Mouse (Mus musculus) spleen, postnatal 14 days (tissue): ENCODE data around the gene Scnn1a.

Experiments
- DNase-seq, 2 experiments: peaks; one replicate each; pipeline ENCODE4 v3.0.0; 2021 to 2022; ENCODE audit warnings: low spot score in 2 of 2

Scnn1a gene

DNA sequence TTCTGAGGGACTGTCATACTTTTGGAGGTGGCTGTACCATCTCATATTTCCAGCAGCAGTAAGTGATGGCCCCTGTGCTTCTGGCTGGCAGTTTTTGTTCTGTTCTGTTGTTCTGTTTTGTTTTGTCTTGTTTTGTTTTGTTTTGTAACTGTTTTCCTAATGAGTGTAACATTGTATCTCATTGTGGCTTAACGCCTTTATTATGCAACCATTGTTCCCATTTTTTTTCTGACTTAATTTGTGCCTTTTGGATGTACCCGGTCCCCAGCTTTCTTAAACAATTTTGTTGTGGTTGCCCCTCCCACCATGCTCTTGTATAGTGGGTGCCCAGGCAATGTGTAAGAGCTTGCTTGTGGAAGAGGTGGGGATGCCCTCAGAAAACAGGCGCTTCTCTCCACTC lies 21.7 kb downstream of the Scnn1a start:
- no peak for DNase-seq

DNA sequence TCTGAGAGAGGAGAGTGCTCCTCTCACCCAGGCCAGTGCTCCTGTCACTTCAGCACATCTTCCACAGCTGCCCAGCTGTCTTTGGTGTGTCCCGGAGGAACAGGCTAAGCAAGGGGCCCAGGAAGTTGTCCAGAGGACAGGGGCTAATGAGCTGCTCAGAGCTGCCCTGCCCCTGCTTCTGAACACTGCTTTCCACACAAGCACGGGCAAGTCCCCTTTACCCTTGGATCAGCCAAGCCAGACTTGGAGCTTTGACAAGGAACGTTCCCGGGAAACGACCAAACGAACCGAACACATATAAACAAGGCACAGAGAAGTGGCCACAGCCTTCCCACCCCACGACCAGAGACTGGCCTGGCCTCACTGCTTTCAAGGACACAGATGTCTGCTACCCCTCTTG lies 23.6 kb downstream of the Scnn1a start:
- DNase-seq, result no peak

DNA sequence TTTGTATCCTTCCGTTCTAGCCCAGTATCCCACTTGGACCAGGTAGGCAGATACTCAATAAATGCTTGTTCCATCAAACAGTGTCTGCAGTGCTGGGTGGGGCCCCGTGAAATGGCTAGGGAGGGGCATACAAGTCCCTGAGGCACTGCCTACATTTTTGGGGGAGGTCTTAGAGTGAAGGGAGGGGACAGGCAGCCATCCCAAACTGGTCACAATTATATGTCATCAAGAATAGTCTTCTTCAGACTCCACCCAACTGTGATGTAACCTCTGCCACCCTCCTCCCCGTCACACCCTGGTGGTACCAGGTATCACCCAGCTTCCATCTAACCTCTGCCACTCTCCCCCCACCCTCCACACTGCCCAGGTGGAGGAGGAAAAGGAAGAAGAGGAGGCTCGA lies 24.4 kb downstream of the Scnn1a start:
- no peak for DNase-seq

DNA sequence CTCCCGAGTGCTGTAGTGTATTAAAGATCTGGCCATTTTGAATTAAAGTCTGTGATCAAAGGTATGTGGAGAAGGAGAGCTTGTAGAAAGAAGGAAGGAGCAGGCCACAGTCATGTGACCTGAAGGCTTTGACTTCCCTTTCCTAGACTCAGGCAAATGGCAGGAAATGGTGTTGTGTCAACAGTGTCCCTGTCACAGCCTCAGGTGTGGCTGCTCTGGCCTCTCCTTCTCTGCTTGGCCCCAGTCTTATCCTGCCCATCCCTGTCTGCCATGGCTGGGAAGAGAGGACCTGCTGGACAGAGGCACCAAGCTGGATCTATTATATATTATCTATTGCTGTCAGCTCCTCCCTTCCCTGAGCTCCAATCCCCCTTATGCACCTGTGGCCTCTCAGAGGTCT lies 25.2 kb downstream of the Scnn1a start:
- DNase-seq, result no peak

DNA sequence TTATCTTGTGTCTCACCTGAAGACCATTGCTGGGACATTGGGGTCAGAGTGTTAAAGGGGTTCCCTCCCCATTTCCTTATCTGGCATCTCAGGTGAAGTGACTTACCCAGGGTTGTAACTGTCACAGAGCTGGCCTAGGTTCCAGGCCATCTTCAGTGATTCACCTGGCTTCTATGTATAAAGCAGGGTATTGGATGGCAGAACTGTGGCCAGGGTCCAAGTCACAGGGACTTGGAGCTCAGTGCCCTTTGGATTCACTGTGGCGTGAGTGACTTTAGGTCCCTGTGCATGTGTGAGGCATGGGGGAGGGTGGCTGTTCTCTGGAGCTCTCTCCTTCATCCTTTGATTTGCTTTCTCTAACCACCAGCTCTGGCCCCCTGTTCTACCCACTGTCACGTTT lies 25.6 kb downstream of the Scnn1a start:
- no peak for DNase-seq

DNA sequence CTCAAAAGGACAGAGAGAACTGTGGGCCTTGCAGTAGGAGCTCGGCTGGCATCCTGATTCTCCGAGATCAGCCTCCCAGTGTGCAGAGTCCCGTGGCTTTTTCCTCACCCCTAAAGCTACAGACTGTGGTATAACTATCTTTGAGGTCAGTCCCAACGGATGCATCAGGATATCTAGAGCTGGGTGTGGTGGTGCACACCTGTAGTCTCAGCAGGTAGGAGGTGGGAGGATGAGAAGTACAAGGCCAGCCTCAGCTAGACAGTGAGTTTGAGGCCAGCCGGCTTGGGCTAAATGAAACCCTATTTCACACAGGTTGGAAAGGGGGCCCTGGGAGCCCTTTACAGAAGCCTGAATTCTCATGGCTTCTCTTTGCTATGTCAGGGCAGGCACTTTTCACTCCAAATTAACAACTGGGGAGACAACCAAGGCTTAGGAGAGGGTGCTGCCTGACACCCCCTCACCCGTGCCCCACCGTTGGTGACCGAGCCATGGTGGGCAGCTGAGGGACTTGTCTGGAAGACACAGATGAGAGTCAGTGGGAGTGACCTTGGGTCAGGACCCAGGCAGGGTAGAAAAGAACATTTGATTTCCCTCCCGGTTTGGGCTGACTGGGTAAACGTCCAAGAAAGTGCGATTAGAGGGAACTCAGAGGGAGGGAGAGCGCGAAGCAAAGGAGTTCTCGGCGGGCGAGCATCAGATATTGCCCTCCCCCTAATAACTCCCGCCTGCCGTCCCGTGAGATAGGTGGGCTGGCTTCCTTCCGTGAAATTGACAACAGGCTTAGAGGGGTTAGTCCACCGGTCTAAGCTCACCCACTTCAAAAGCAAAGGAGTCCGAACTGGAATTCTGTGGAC lies 28.5 kb downstream of the Scnn1a start, which contains the start of gene Tnfrsf1a:
TSS of gene Tnfrsf1a (plus strand) at position 642 of the 854 bp plus-strand sequence.
- no peak for DNase-seq

DNA sequence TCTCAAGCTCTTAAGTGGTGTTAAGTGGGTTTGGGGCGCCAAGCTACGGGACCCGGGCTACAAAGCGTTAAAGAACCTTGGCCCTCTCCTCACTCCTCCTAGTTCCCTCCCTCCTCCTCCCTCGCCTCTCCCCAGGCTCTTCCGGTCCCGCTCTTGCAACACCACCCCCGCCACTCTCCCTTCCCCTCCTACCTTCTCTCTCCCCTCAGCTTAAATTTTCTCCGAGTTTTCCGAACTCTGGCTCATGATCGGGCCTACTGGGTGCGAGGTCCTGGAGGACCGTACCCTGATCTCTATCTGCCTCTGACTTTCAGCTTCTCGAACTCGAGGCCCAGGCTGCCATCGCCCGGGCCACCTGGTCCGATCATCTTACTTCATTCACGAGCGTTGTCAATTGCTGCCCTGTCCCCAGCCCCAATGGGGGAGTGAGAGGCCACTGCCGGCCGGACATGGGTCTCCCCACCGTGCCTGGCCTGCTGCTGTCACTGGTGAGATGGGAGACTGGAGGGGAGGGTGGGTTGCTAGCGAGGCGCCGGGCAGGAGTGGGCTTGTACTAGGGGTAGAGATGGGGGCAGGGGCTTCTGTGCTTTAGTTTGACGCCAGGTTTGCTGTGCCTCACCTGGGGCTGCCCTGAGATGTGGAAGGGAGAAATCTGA lies 29.2 kb downstream of the Scnn1a start:
- DNase-seq, result no peak

DNA sequence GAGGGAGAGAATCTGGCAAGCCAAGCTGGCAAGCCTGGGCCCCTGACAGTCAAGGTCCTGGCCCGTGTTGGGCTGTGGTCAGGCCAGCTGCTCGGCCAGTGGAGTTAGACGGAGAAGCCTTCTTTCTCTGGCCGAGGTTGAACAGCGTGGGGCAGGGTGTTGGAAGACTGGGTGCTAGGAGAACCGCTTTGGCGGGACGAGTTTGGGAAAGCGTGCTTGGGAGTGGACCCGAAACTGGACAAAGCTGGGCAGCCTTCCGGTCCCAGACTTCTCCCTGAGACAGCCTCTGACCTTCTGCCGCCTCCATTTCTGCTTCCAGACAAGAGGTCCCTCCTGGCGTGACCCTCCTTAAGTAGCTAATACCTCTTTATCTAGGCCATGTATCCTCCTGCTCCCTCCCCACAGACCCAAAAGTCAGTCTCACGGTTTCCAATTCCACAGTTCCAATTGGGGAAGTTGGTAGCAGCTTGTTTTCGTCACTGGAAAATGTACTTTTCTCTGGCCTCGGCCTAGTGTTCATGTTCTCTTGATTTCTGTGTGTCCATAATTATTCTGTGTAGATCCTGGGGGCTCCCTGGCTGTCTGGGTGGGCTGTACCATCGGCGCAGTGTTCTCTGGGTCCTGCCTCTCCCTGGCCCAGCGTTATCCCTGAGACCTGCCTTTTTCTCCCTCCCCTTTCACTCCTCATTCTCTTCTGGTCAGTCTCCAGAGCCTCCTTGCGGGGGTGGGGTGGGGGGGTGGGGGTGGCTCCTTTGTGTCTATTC lies 30.0 kb downstream of the Scnn1a start:
- DNase-seq, result no peak

DNA sequence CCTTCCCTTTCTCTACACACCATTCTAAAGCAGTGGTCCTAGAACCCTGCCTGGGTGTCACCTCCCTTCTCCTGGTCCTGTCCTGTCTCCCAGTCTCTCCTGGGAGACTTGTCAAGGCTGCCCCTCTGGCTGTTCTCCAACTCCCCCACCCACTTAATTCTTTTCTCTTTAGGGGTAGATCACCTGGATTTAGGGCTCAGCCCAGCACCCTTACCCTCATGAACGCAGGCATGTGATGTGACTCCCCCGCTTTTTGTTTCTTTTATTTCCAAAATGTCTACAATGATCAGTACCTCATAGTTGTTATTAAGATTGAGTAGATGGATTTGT lies 30.5 kb downstream of the Scnn1a start:
- DNase-seq, result no peak

DNA sequence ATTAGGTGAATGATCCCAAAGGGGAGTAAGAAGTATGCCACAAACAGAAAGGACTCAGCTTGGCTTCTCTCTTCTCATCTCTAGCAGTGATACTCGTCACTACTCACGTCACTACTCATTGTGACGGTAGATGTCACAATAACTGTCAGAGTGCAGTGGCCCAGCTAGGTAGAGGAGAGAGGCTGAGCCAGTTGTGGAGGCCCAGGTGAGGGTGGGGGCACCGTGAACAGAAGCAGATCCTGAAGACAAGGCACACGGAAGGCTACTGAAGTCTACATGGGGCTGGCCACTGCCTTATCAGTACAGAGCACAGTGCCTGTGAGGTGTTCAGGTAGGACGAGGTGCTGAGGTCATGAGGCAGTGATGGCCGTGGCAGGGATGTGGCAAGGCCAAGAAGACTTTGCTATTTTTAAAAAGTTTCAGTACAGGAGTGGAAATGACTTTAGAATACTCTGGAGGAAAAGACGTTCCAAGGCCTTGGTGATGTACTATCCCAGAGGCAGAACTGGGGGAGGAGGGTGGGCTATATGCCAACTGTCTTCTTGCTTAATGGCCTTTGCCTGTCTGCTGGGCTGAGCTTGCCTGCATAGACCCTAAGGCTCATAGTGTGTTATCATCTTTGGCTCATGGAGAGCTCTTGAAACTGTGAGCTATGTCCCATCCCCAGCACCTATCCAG lies 31.0 kb downstream of the Scnn1a start:
- no peak for DNase-seq

DNA sequence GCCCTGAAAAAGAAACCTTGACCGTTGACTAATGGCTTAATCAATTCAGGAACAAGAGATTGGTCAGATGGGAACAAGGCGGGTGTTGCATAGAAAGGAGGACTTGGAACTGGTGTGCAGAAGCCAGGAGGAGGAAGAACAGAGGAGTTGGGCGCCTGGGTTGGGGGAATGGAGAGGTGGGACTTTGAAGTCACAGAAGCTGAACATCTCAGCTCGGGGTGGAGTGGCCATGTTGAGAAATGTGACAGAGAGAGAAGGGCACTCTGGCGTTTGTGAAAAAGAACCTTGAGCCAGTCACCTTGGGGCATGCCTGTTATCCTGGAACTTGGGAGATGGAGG lies 31.6 kb downstream of the Scnn1a start:
- DNase-seq, result no peak

DNA sequence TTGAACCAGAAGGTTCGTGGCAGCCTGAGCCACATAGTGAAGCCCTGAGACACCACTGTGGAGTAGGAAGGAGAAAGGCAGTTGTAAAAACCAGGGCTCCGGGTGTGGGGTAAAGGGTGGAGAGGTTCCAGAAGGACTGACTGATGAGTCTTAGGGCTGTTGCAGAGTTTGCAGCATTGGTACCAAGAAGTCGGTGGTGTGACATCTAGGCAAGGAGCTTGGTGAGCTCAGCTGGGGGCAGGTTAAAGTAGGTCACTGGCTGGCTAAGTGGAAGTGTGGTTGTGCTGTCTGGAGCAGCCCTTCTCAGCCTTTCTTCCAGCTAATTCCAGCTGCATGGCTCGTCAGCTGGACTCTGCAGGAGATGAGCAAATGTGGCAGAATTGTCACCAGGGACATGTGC lies 32.4 kb downstream of the Scnn1a start:
- no peak for DNase-seq

DNA sequence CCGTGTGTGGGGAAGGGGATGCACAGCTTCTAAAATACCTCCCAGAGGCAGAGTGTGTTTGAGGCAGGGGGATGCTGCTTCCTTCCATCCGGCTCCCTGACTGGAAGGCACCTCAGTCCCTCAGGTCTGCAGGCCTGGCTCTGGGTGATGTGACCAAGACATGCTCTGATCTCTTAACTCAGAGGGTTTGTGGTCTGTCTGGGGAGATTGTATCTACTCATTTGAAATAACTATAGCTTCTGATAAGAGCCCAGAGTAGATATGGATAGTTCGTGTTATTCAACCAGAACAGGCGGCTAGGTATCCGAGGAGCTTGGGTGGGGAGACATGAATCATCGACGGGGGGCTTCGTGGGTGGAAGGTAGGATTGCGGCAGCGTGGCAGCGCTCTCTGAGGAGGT lies 32.8 kb downstream of the Scnn1a start:
- no peak for DNase-seq

DNA sequence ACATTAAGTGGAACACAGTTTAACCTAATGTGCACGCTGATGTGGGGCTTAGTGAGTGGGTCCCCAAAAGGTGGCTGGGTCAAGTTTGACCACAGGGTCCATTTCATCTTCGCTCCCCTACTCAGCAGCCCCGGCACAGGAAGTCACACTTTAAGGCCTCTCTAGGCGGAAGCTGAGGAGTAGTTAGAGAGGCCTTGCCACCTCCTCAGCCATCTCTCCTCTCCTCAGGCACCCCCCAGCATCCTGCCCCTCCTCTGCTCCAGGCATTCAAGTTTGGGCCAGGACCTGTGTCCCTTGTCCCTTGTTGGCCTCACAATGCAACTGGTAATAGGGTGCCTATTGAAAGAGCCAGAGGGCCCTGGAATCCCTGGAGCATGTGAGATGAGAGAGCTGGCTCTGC lies 33.2 kb downstream of the Scnn1a start:
- no peak for DNase-seq

DNA sequence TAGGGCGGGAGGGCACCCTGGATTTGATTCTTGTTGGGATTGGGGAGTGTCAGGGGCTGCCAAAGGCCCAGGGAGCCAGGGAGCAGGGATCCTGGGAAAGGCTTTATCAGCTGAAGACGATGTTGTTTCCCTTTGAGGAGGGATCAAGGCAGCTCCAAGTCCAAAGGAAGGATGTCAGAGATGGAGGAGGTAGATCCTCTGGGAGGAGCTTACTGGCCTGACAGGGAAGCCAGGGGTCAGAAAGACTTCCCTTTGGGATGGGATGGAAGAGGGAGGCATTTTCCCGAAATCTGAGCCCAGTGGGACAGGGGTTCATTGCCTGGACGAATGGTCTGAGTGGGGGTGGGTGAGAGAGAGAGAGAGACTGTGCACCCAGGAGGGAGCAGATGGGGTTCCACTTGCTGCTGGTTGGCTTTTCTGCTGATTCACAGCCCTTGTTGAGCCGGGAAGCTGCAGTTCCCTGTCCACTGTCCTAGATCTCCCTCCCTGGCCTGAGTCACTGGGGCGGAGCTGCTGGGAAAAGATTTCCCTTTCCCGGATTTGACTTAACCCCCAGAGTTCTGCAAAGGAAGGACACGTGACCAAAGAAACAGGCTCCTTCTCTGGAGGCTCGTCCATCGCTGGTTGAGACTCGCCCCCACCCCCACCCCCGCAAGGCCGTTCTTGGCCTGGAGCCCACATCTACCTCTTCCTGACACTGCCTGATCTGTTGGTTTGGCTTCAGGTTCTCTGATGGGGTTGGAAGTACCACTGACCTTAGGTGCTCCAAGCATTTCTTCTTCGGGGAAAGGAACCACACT lies 34.1 kb downstream of the Scnn1a start:
- no peak for DNase-seq

DNA sequence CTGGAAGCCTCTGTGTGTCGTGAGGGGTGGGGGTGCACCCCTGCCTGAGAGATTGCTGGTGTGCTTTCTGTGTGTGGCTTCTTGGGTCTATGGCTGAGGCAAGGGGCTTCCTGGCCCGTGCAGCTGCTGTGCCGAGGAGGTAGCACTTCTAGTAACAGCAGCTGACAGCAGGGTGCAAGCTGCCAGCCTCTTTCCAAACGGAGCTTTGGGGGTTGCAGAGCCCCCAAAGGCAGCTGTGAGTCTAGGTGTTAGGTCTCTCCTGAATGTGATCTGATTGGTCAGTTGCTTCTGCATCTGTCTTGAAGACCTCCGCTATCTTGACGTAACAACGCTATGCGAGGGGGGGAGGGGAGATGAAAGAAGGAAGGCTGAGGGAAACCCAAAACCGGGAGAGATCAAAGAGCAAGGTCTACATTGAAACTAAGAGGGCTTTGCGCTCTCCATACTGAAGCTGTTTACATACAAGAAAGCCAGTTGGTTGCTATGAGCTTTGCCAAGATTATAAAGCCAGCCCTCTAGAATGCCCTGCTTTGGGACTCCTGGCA lies 34.8 kb downstream of the Scnn1a start:
- no peak for DNase-seq

DNA sequence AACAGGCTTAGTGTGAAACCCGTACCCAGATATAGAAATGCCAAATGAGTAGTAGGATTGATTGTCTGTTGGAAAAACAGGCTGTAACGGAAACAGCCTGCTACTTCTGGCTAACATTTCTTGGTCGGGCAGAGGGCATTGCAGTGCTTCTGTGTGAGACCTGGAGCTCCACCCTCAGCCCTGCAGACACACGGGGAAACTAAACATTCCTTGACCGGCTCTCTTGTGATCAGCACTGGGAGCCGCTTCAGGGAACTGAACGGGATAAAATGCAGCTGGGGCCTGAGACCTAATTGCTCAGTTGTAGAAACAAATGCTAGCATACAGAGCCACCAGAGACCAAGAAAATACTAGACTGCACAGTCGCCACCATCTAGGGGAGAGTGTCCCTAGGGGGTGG lies 35.8 kb downstream of the Scnn1a start:
- DNase-seq, result no peak

DNA sequence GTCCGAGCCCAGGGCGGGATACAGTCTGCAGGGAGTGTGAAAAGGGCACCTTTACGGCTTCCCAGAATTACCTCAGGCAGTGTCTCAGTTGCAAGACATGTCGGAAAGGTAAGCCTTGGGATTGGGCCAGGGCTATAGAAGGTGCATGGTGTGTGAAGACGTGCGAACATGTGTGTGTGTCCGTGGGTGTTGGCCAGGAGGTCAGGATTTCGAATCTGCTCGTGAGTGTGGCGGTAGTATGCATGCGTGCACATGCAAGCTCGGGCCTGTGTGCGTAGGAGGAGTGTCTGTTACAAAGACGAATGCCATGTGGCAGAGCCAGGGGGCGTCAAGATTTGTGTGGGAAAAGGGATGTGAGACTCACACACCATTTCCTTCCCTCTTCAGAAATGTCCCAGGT lies 36.9 kb downstream of the Scnn1a start:
- no peak for DNase-seq

DNA sequence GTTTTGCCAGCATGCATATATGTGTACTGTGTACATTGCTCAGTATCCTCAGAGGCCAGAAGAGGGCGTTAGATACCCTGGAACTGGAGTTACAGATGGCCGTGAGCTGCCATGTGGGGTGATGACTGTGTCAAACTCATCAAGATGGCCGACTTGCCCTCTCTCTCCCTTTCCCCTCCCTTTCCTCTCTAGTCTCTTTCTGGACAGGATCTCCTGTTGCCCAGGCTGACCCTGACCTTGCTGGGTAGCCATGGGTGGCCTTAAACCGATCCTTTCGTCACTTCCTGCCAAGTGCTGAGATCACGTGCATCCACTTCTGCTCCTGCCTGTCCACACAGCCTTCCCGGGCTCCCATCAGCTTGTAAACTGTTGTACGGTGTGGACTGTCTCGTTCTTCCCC lies 39.5 kb downstream of the Scnn1a start:
- no peak for DNase-seq

DNA sequence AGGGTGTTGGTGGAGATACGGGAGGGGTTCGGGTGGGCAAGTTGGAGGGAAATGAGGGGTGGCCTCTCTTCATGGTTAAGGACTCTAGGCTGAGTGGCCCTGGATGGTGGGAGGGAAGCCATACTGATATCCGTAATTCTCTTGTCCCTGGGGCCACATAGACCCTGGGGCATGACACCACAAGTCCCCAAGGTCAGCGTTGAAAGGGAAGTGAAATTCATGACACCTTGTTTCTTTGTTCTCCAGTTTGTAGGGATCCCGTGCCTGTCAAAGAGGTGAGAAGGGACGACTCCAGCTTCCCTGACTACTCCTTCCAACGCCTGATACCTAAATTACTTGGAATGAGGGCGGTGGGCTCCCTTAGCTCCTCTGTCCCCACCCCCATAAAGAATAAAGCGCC lies 40.4 kb downstream of the Scnn1a start:
- DNase-seq, result no peak
